Mouse (Mus musculus) CH12.LX (cell line): Measurements from ENCODE around the gene Gper1.

Experiments
- CTCF ChIP-seq, 2 experiments: IDR thresholded peaks in 1 of 2; conservative IDR thresholded peaks in 1 of 2; 2 replicates each; pipeline ENCODE4 v1.5.1; 2011 to 2012; ENCODE audit warnings: low read depth in 2 of 2, low read length in 2 of 2, improper control_type of control experiment in 1 of 2, inconsistent platforms in 1 of 2, mild to moderate bottlenecking in 1 of 2, moderate library complexity in 1 of 2
- EP300 ChIP-seq: IDR thresholded peaks from 2 replicates; pipeline ENCODE4 v1.6.1; 2011; ENCODE audit warnings: low read length, improper control_type of control experiment
- JUND ChIP-seq: conservative IDR thresholded peaks from 2 replicates; pipeline ENCODE4 v1.6.1; 2011; ENCODE audit warnings: low read depth, low read length, improper control_type of control experiment
- KAT2A ChIP-seq: IDR thresholded peaks from 2 replicates; pipeline ENCODE4 v1.6.1; 2012; ENCODE audit warnings: low read length, improper control_type of control experiment, inconsistent platforms; ENCODE audit not compliant: insufficient replicate concordance
- MEF2A ChIP-seq: IDR thresholded peaks from 2 replicates; pipeline ENCODE4 v1.6.1; 2014; ENCODE audit warnings: low read depth, mild to moderate bottlenecking, inconsistent platforms, low read length, improper control_type of control experiment, borderline replicate concordance
- MXI1 ChIP-seq: IDR thresholded peaks from 2 replicates; pipeline ENCODE4 v1.6.1; 2011; ENCODE audit warnings: mild to moderate bottlenecking, low read depth, low read length, improper control_type of control experiment
- NELFE ChIP-seq: IDR thresholded peaks from 2 replicates; pipeline ENCODE4 v1.6.1; 2011; ENCODE audit warnings: low read depth, low read length, improper control_type of control experiment
- RAD21 ChIP-seq: IDR thresholded peaks from 2 replicates; pipeline ENCODE4 v1.6.1; 2011; ENCODE audit warnings: low read depth, mild to moderate bottlenecking, low read length, improper control_type of control experiment, moderate library complexity
- SIN3A ChIP-seq: IDR thresholded peaks from 2 replicates; pipeline ENCODE4 v1.6.1; 2012; ENCODE audit warnings: low read length, improper control_type of control experiment, inconsistent platforms
- TBP ChIP-seq: conservative IDR thresholded peaks from 2 replicates; pipeline ENCODE4 v1.6.1; 2011; ENCODE audit warnings: low read depth, low read length, improper control_type of control experiment
- USF2 ChIP-seq: conservative IDR thresholded peaks from 2 replicates; pipeline ENCODE4 v1.6.1; 2011; ENCODE audit warnings: low read depth, low read length, improper control_type of control experiment

GRCm38 (mm10) chr5:139407121-139407885, 15.6 kb upstream of the Gper1 start:
- TF ChIP-seq NELFE = no peak
- TF ChIP-seq SIN3A = no peak
- TF ChIP-seq JUND = no peak
- TF ChIP-seq MEF2A = no peak
- no peak for TF ChIP-seq KAT2A
- TF ChIP-seq EP300 = no peak
- no peak for TF ChIP-seq TBP
- no peak for TF ChIP-seq MXI1
- no peak for TF ChIP-seq CTCF (conservative IDR thresholded peaks at IDR 0.05 in 1 of 2, IDR thresholded peaks at IDR 0.05 in 1 of 2; ENCODE audit: low read depth in 2 of 2, low read length in 2 of 2)
- TF ChIP-seq USF2 = no peak
- TF ChIP-seq RAD21 = no peak
